Mouse (Mus musculus): ENCODE measurements around the gene Carhsp1. TPM values are rescaled to one million over a fixed set of nuclear protein-coding genes. Genes with fewer than 3 reads are reported as not detected.
A peak's percentile ranks its signal among the peaks of the same experiment; 100 is the strongest.

Carhsp1 gene
- polyA plus RNA-seq, 1 experiment = 47.4 TPM

GRCm38 (mm10) chr16:8656256-8656655 is 15.7 kb downstream of the Carhsp1 start:
- TF ChIP-seq POLR2A (IDR thresholded peaks at IDR 0.05; ENCODE audit: control insufficient read depth, extremely low read depth, insufficient read depth, low read length, poor library complexity) (no peak), CTCF (IDR thresholded peaks at IDR 0.05; ENCODE audit: borderline replicate concordance, control insufficient read depth, extremely low read depth, insufficient read depth, low read length, poor library complexity) (no peak)
- Histone ChIP-seq H3K36me3 (ENCODE audit: control insufficient read depth, insufficient read depth, low read length) (peaks cover 30% of the 10 kb centered on the region), H3K4me1 (replicated peaks; ENCODE audit: control insufficient read depth, insufficient read depth, low read length) (no peaks in the 10 kb centered on the region), H3K27me3 (ENCODE audit: control insufficient read depth, insufficient read depth, low read length) (no peaks in the 10 kb centered on the region), H3K27ac (ENCODE audit: control insufficient read depth, insufficient read depth, low read length) (no peak overlapping the region), H3K4me3 (ENCODE audit: control insufficient read depth, insufficient read depth, low read length) (no peak overlapping the region)
- no peak for DNase-seq
- 88% methylated on average over 2 of the region's 2 CpGs for WGBS

DNA sequence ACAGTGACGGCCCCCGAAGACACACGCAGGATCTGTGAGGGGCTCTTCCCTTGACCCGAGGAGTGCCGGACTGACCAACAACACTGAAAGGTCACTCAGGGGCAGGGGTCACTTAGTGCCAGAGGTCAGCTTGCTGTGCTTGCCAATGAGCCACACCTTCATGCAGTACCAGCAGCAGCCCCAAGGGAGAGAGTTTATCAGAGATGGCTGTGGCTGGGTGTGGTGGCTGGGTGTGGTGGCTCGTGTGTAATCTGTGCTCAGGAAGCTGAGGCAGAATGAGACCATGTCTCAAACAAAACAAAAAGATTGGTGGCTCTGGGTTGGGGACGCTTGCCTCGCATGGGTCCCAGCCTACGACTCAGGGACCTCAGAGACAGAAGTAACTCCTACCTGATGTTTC is 16.4 kb downstream of the Carhsp1 start:
- Histone ChIP-seq H3K27ac (ENCODE audit: control insufficient read depth, insufficient read depth, low read length) (no peak overlapping the region), H3K27me3 (ENCODE audit: control insufficient read depth, insufficient read depth, low read length) (no peaks in the 10 kb centered on the region), H3K4me3 (ENCODE audit: control insufficient read depth, insufficient read depth, low read length) (no peak overlapping the region), H3K4me1 (replicated peaks; ENCODE audit: control insufficient read depth, insufficient read depth, low read length) (no peaks in the 10 kb centered on the region), H3K36me3 (ENCODE audit: control insufficient read depth, insufficient read depth, low read length) (peaks cover 36% of the 10 kb centered on the region)
- 93% methylated on average over 9 of the region's 9 CpGs for WGBS
- TF ChIP-seq POLR2A (IDR thresholded peaks at IDR 0.05; ENCODE audit: control insufficient read depth, extremely low read depth, insufficient read depth, low read length, poor library complexity) (no peak), CTCF (IDR thresholded peaks at IDR 0.05; ENCODE audit: borderline replicate concordance, control insufficient read depth, extremely low read depth, insufficient read depth, low read length, poor library complexity) (0 out of 2 replicates have a peak, but pooled peaks have one; percentile 24)
- no peak for DNase-seq

DNA sequence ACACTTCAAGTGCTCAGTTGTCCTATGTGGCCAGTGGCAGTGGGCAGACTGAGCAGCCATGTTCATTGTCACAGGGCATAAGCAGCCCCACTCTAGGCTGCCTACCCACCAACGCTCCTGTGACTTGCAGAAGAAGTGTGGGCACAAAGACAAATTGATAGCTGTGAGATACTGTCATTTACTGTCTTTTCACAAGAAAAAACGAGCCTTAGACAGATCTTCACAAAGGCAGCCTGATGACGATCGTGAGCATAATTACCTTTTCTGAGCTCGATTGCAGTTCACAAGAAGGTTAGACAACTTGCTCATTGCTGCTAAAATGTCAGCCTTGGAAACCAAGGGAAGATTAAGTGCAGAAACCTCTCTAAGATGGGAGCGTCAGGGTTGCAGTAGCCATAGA is 16.8 kb downstream of the Carhsp1 start:
- no peaks in the 10 kb centered on the region for H3K27me3 ChIP-seq (ENCODE audit: control insufficient read depth, insufficient read depth, low read length)
- 97% methylated on average over 6 of the region's 6 CpGs for WGBS
- peaks cover 36% of the 10 kb centered on the region for H3K36me3 ChIP-seq (ENCODE audit: control insufficient read depth, insufficient read depth, low read length)
- H3K4me3 ChIP-seq (ENCODE audit: control insufficient read depth, insufficient read depth, low read length) = no peak overlapping the region
- H3K4me1 ChIP-seq (replicated peaks; ENCODE audit: control insufficient read depth, insufficient read depth, low read length) = no peaks in the 10 kb centered on the region
- no peak for DNase-seq
- H3K27ac ChIP-seq (ENCODE audit: control insufficient read depth, insufficient read depth, low read length) = no peak overlapping the region
- TF ChIP-seq POLR2A (IDR thresholded peaks at IDR 0.05; ENCODE audit: control insufficient read depth, extremely low read depth, insufficient read depth, low read length, poor library complexity) (no peak), CTCF (IDR thresholded peaks at IDR 0.05; ENCODE audit: borderline replicate concordance, control insufficient read depth, extremely low read depth, insufficient read depth, low read length, poor library complexity) (no peak)

GRCm38 (mm10) chr16:8650007-8650406 is 21.9 kb downstream of the Carhsp1 start:
- TF ChIP-seq POLR2A (IDR thresholded peaks at IDR 0.05; ENCODE audit: control insufficient read depth, extremely low read depth, insufficient read depth, low read length, poor library complexity) (no peak), CTCF (IDR thresholded peaks at IDR 0.05; ENCODE audit: borderline replicate concordance, control insufficient read depth, extremely low read depth, insufficient read depth, low read length, poor library complexity) (no peak)
- Histone ChIP-seq H3K4me3 (ENCODE audit: control insufficient read depth, insufficient read depth, low read length) (no peak overlapping the region), H3K27ac (ENCODE audit: control insufficient read depth, insufficient read depth, low read length) (no peak overlapping the region), H3K27me3 (ENCODE audit: control insufficient read depth, insufficient read depth, low read length) (no peaks in the 10 kb centered on the region), H3K36me3 (ENCODE audit: control insufficient read depth, insufficient read depth, low read length) (peaks cover 56% of the 10 kb centered on the region), H3K4me1 (replicated peaks; ENCODE audit: control insufficient read depth, insufficient read depth, low read length) (no peaks in the 10 kb centered on the region)
- WGBS = 92% methylated on average over 3 of the region's 3 CpGs
- no peak for DNase-seq

GRCm38 (mm10) chr16:8645546-8645945 is 26.4 kb downstream of the Carhsp1 start:
- Histone ChIP-seq H3K36me3 (ENCODE audit: control insufficient read depth, insufficient read depth, low read length) (peaks cover 65% of the 10 kb centered on the region), H3K4me1 (replicated peaks; ENCODE audit: control insufficient read depth, insufficient read depth, low read length) (no peaks in the 10 kb centered on the region)

DNA sequence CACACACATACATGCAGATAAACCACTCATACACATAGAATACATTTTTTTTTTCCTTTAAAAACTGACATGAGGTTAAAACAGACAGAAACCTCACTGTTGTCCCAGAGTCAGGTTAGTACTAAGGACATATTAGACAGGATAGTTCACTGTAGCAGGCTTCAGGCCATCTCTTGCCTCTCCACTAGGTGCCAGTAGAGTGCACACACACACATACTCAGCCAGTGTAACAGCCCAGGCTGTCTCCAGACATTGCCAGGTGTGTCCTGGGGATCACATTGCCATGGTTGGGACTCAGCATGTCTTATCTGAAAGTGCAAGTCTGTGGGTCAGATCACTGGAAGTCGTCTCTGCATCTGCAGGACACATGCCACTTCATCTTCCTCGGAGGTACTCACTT is 28.1 kb downstream of the Carhsp1 start:
- peak; percentile 61 for DNase-seq
- peaks cover 55% of the 10 kb centered on the region for H3K36me3 ChIP-seq (ENCODE audit: control insufficient read depth, insufficient read depth, low read length)
- no peak for TF ChIP-seq POLR2A (IDR thresholded peaks at IDR 0.05; ENCODE audit: control insufficient read depth, extremely low read depth, insufficient read depth, low read length, poor library complexity)
- peak; percentile 27; the same call in 1 of the 2 replicates for TF ChIP-seq CTCF (IDR thresholded peaks at IDR 0.05; ENCODE audit: borderline replicate concordance, control insufficient read depth, extremely low read depth, insufficient read depth, low read length, poor library complexity)

More at GRCm38 (mm10) chr16:8645546-8645945, 26.4 kb downstream of the Carhsp1 start:
- no peak overlapping the region for H3K4me3 ChIP-seq (ENCODE audit: control insufficient read depth, insufficient read depth, low read length)
- no peaks in the 10 kb centered on the region for H3K27me3 ChIP-seq (ENCODE audit: control insufficient read depth, insufficient read depth, low read length)
- TF ChIP-seq CTCF (IDR thresholded peaks at IDR 0.05; ENCODE audit: borderline replicate concordance, control insufficient read depth, extremely low read depth, insufficient read depth, low read length, poor library complexity) (no peak), POLR2A (IDR thresholded peaks at IDR 0.05; ENCODE audit: control insufficient read depth, extremely low read depth, insufficient read depth, low read length, poor library complexity) (no peak)
- 97% methylated on average over 6 of the region's 6 CpGs for WGBS
- DNase-seq = no peak
- H3K27ac ChIP-seq (ENCODE audit: control insufficient read depth, insufficient read depth, low read length) = no peak overlapping the region

More for the DNA sequence above, 28.1 kb downstream of the Carhsp1 start:
- 82% methylated on average over 2 of the region's 2 CpGs for WGBS
- Histone ChIP-seq H3K4me1 (replicated peaks; ENCODE audit: control insufficient read depth, insufficient read depth, low read length) (peaks cover 5% of the 10 kb centered on the region; the same call in 1 of the 2 replicates), H3K4me3 (ENCODE audit: control insufficient read depth, insufficient read depth, low read length) (no peak overlapping the region), H3K27ac (ENCODE audit: control insufficient read depth, insufficient read depth, low read length) (no peak overlapping the region), H3K27me3 (ENCODE audit: control insufficient read depth, insufficient read depth, low read length) (no peaks in the 10 kb centered on the region)
